Mouse (Mus musculus) hindbrain, embryonic 14.5 days (tissue): ENCODE results near the gene Nfib. TPM values are rescaled to one million over a fixed set of nuclear protein-coding genes. Genes with fewer than 3 reads are reported as not detected.

Experiments used
- ATAC-seq: fragments of 200-750 bp; cut with Nextera tagmentation; 2 replicates; pipeline ENCODE4 v1.8.0; 2017; ENCODE audit warnings: moderate number of reproducible peaks, mild to moderate bottlenecking, moderate TSS enrichment, moderate library complexity; ENCODE audit not compliant: low FRiP score
- DNase-seq: peaks from one replicate; pipeline ENCODE4 v3.0.0-alpha.2; 2015; ENCODE audit warnings: low spot score
- H3K27ac ChIP-seq: fragments of 300-500 bp; sonication (generic); 2 replicates; pipeline ENCODE4 v1.5.1; 2014; ENCODE audit warnings: mild to moderate bottlenecking, moderate library complexity
- H3K27me3 ChIP-seq: fragments of 300-500 bp; sonication (generic); 2 replicates; pipeline ENCODE4 v1.6.1; 2014; ENCODE audit warnings: mild to moderate bottlenecking, low read length, mixed read lengths; ENCODE audit not compliant: control insufficient read depth, insufficient read depth
- H3K36me3 ChIP-seq: fragments of 300-500 bp; sonication (generic); replicated peaks from 2 replicates; pipeline ENCODE4 v1.6.1; 2014; ENCODE audit not compliant: control insufficient read depth, insufficient read depth
- H3K4me1 ChIP-seq: fragments of 300-500 bp; sonication (generic); replicated peaks from 2 replicates; pipeline ENCODE4 v1.6.1; 2014; ENCODE audit warnings: antibody characterized with exemption, low read length, mixed read lengths; ENCODE audit not compliant: control insufficient read depth, insufficient read depth
- H3K4me2 ChIP-seq: fragments of 300-500 bp; sonication (generic); replicated peaks from 2 replicates; pipeline ENCODE4 v1.6.1; 2014; ENCODE audit warnings: mild to moderate bottlenecking, moderate library complexity
- H3K4me3 ChIP-seq: fragments of 300-500 bp; sonication (generic); replicated peaks from 2 replicates; pipeline ENCODE4 v1.5.1; 2014; ENCODE audit warnings: mild to moderate bottlenecking, low read length
- H3K9ac ChIP-seq: fragments of 300-500 bp; sonication (generic); 2 replicates; pipeline ENCODE4 v1.6.1; 2014
- H3K9me3 ChIP-seq: fragments of 300-500 bp; sonication (generic); 2 replicates; pipeline ENCODE4 v1.6.1; 2016; ENCODE audit warnings: low read length; ENCODE audit not compliant: control insufficient read depth
- WGBS: fragments of 180-500 bp; shearing (Covaris S2); extraction: QIAGEN DNeasy Blood & Tissue Kit; methylation state at CpG from one replicate; pipeline ENCODE4 v1.1.7; 2014; 5-methylcytosine and 5-hydroxymethylcytosine counted together
- polyA plus RNA-seq: library from polyadenylated mRNA; unstranded; fragments of >200 nt; fragmentation: Nextera tagmentation; extraction: Ambion mirVana; gene quantifications from 2 replicates; pipeline ENCODE4 v1.2.1, GENCODE M21; 2014

Nfib gene
- polyA plus RNA-seq, 1 experiment from 2014 or later = 90.8 TPM

DNA sequence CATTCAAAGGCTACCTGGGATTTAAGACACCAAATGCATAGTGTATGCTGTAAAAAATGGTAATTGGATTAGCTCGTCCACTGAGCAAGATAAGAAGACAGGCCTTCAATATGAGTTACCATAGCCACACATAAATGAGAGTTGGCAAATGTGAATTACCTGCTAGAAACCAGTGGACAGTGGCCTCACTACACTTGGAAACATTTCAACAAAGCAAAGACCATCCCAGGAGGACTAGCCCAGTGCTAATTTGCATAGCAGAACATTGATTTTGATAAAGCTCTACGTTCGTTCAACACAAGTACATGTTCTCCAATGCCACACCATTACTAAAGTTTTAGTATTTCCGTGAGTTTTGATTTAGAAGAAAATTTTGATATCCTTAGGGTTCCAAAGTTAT, 98.3 kb downstream of the Nfib start:
- no peak overlapping the region for H3K9ac ChIP-seq
- peaks cover 4% of the 10 kb centered on the region for H3K4me1 ChIP-seq
- no peak overlapping the region for H3K27ac ChIP-seq
- no peak overlapping the region for H3K4me3 ChIP-seq
- ATAC-seq = no peak
- no peaks in the 10 kb centered on the region for H3K9me3 ChIP-seq
- WGBS = 75% methylated on average over 4 of the region's 4 CpGs
- H3K36me3 ChIP-seq = no peaks in the 10 kb centered on the region
- no peak overlapping the region for H3K4me2 ChIP-seq
- no peaks in the 10 kb centered on the region for H3K27me3 ChIP-seq
- no peak for DNase-seq

DNA sequence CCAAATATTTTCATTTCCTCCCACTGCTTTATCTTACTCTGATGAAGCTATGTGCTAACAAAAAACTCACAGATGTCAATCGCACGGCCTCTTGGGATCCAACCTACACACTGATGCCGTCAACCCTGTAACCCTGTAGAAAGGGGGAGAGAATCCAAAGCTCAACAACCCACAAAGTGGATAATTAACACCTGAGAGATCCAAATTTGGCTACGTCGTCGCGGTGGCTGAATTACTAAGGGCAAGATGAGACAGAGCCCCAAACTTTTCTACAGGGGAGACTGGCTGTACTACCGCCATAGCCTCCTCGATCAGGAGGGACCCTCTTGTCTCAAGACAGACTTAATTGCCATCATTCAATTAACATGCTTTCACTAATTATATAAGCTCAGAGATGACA, 99.2 kb downstream of the Nfib start:
- no peaks in the 10 kb centered on the region for H3K27me3 ChIP-seq

DNA sequence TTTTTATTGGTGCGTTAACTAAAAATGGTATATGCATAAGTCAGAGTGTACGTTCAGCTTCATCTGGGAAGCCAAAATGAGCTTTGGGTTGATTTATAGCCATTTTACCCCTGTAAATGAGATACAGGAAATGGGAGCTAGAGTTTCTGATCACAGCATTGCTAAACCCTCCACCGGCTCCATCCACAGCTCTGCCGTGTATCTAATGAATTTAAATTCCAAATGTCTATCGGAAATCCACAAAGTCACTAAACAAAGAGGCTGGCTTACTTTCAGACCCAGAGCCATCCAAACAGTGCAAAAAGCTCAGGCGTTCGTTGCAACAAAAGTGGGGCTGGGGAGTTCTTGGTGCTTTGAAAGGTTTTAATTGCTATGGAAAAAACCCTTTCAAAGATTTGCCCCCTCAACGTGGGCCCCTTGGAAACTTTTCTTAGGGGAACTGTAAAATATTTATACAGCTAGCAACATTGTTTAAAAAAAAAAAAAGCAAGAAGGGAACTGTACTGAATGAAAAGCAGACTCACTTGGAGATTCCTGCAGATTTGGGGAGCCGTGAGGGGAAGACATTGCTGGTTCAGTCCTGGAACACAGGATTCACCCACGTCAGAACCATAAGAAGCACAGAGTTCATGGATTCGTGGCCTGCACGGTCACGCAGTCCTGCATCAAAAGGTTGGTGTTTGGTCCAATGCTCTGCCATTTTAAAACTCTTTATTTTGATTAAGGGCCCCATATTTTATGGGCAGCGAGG, 100.3 kb downstream of the Nfib start:
- DNase-seq = no peak
- Histone ChIP-seq H3K4me1 (peaks cover 4% of the 10 kb centered on the region), H3K9me3 (peaks cover 12% of the 10 kb centered on the region; the same call in 1 of the 2 replicates), H3K27me3 (no peaks in the 10 kb centered on the region), H3K36me3 (no peaks in the 10 kb centered on the region), H3K27ac (peak overlapping the region; percentile 32; the same call in 1 of the 2 replicates), H3K9ac (no peak overlapping the region), H3K4me3 (no peak overlapping the region), H3K4me2 (0 out of 2 replicates have a peak overlapping the region, but pooled peaks have one; percentile 0)
- 59% methylated on average over 14 of the region's 14 CpGs for WGBS
- ATAC-seq = no peak

More for the DNA sequence above, 99.2 kb downstream of the Nfib start:
- Histone ChIP-seq H3K9me3 (peaks cover 5% of the 10 kb centered on the region; the same call in 1 of the 2 replicates), H3K36me3 (no peaks in the 10 kb centered on the region), H3K4me2 (no peak overlapping the region), H3K9ac (no peak overlapping the region), H3K4me1 (peaks cover 4% of the 10 kb centered on the region), H3K27ac (no peak overlapping the region), H3K4me3 (no peak overlapping the region)
- WGBS = 77% methylated on average over 9 of the region's 9 CpGs
- ATAC-seq = no peak
- no peak for DNase-seq

DNA sequence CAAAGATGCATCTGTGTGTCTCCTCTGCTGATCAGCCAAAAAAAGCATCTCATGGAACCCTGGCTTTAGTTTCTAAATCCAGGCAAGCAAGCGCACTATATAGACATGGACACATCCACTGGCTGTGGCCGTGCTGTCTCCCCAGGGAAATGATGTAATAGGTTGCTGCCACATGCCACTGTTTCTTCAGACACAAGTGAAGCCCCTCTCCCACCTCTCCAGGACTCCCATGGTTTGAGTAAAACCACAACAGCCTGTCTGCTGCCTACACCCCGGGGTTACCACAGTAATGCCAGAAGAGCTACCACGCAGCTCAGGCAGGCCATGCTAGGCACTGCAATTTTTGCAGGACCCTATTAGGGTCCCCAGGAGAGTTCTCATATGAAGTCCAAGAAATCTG, 101.0 kb downstream of the Nfib start:
- Histone ChIP-seq H3K4me1 (peaks cover 4% of the 10 kb centered on the region), H3K4me3 (no peak overlapping the region), H3K27me3 (no peaks in the 10 kb centered on the region), H3K27ac (peak overlapping the region; percentile 32), H3K4me2 (no peak overlapping the region), H3K9ac (no peak overlapping the region), H3K9me3 (peaks cover 12% of the 10 kb centered on the region; the same call in 1 of the 2 replicates), H3K36me3 (no peaks in the 10 kb centered on the region)
- no peak for DNase-seq
- 55% methylated on average over 4 of the region's 4 CpGs for WGBS
- ATAC-seq = no peak

DNA sequence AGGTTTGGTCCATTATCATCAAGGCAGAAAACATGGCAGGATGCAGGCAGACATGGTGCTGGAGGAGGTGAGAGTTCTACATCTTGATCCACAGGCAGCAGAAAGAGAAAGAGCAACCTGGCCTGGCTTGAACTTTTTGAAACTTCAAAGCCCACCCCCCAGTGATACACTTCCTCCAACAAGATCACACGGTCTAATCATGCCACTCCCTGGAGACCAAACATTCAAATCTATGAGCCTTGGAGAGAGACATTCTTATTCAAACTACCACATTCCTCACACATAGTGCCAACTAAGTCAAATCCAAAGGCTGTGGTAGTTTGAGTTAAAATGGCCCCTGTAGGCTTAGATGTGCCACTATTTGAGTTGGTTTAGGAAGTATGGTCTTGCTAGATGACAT, 104.9 kb downstream of the Nfib start:
- Histone ChIP-seq H3K4me3 (no peak overlapping the region), H3K27ac (no peak overlapping the region), H3K4me1 (peaks cover 4% of the 10 kb centered on the region), H3K4me2 (no peak overlapping the region), H3K27me3 (no peaks in the 10 kb centered on the region), H3K36me3 (no peaks in the 10 kb centered on the region), H3K9me3 (peaks cover 12% of the 10 kb centered on the region; the same call in 1 of the 2 replicates), H3K9ac (no peak overlapping the region)
- DNase-seq (no peak), ATAC-seq (no peak)
- 85% methylated on average over 1 of the region's 1 CpGs for WGBS

DNA sequence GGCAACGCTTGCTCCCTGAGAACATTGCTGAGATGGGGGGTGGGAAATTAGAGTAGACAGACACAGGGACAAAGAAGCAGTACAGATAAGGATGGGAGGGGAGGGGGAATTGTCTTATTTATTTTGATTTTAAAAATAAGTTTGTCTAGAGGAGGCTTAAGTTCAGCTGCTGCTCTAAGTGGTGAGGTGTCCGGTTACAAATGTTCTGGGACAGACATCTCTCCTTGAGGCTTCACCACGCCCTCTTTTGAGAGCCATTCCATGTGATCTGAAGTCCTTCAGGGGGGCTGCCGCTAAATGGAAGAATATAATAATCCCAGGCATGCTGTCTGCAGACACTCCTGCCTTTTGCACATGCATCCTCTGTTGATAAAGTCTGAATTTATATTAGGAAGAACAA, 107.1 kb downstream of the Nfib start:
- ATAC-seq = no peak
- peaks cover 12% of the 10 kb centered on the region; the same call in 1 of the 2 replicates for H3K9me3 ChIP-seq
- H3K27me3 ChIP-seq = no peaks in the 10 kb centered on the region
- H3K4me3 ChIP-seq = no peak overlapping the region
- 0 out of 2 replicates have a peak, but pooled peaks cover 3% of the 10 kb centered on the region for H3K4me1 ChIP-seq
- H3K4me2 ChIP-seq = no peak overlapping the region
- WGBS = 78% methylated on average over 4 of the region's 4 CpGs
- no peak overlapping the region for H3K27ac ChIP-seq
- no peaks in the 10 kb centered on the region for H3K36me3 ChIP-seq
- DNase-seq = no peak
- H3K9ac ChIP-seq = no peak overlapping the region

DNA sequence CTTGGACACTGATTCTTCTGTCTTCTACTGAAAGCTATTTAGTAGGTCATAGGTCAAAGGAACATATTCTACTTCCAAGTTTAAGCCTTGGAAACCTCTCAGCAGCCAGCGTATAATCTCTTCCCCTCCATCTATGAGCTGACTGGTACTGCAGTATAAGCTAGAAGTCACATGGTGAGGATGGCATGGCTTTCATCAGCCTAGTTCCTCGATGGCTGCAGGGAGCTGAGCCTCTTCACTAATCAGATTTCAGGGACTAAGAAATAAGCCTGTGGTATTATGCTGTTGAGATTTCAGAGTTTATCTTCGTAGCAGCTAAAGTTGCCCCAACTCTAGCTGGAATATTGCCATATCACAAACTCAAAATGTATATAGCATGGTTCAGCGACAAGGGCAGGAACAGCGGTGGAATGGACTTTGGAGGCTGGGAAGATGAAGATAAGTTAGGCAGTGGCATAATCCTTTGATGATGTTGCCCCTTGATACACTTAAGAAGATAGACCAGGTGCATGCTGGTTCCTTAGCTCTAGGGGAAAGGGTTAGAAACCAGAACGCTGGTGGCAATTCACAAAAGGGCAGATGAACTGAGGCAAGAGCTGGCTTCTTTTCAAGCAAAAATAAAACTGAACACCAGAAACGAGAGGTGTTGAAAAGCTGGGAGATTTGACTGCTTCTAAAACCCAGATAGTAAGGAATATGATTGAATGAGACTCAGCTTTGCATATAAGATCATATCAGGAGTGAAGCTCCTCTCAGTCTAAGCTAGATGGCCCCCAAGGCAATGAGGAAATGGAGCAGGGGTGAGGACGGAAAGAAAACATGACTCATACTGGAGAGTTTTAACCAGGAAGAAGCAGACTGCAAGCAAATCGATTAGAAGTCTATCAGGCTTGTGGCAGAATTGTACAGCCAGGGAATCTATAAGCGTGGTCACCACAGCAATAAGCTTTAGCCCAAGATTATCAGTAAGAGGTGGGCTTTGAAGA, 111.6 kb downstream of the Nfib start:
- H3K27me3 ChIP-seq = no peaks in the 10 kb centered on the region
- WGBS = 86% methylated on average over 10 of the region's 10 CpGs
- H3K36me3 ChIP-seq = no peaks in the 10 kb centered on the region
- no peak overlapping the region for H3K27ac ChIP-seq
- no peaks in the 10 kb centered on the region for H3K9me3 ChIP-seq
- no peak overlapping the region for H3K9ac ChIP-seq
- no peak overlapping the region for H3K4me2 ChIP-seq
- DNase-seq = no peak
- ATAC-seq = no peak
- H3K4me3 ChIP-seq = no peak overlapping the region
- H3K4me1 ChIP-seq = peaks cover 18% of the 10 kb centered on the region

DNA sequence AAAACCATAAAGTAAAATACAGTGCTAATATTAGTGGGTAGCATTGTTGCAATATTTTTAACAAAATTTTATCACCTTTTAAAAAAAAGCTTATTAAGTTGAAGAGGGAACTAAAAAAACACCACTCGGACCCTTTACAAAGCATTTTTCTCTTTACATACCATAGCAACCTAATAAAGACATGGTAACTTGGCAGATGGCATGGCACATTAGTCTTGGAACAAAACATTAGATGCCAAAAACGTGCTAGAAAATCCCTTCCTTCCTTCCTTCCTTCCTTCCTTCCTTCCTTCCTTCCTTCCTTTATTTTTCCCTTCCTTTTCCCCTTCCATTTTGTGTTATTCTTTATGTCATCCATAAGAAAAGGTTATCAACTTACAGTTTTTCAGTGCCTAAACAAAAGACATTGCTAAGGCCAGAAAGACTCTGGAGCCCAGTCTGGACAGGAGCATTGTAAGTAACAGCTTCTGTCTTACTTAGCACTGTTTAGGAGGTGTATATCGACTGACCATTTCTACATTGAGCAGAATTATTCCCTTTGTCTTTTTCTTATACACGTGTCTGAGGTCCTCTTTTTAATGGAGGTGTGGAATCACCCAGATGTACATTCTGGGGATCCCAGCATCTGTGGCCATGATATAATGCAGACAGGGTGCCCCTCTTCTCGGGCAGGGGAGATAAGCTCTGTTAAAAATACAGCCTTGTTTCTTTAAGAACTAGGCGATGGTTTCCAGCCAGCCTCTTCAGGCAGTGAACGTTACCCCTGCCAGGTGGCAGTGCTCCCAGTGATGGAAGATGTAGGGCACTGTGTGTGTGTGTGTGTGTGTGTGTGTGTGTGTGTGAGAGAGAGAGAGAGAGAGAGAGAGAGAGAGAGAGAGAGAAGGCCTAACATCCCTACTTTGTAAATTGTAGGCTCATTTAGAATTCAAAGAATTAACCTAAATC, 113.2 kb downstream of the Nfib start:
- peak overlapping the region; percentile 78 for H3K27ac ChIP-seq
- H3K4me3 ChIP-seq = no peak overlapping the region
- no peak overlapping the region for H3K4me2 ChIP-seq
- no peak overlapping the region for H3K9ac ChIP-seq
- H3K27me3 ChIP-seq = no peaks in the 10 kb centered on the region
- 35% methylated on average over 7 of the region's 7 CpGs for WGBS
- ATAC-seq (no peak; the same call in 1 of the 2 replicates), DNase-seq (no peak)
- H3K9me3 ChIP-seq = no peaks in the 10 kb centered on the region
- peaks cover 23% of the 10 kb centered on the region for H3K4me1 ChIP-seq
- no peaks in the 10 kb centered on the region for H3K36me3 ChIP-seq
